8 mouse cellular contexts compared by ENCODE assay signal in genomic region chr7:19802995-19803394, GRCm38 (mm10). TPM values are rescaled to one million over a fixed set of nuclear protein-coding genes. Genes with fewer than 3 reads are reported as not detected.
DNase-seq lines count a peak whose midpoint lies in the region; ATAC-seq and TF ChIP-seq lines count a peak whose summit lies in the region.

No protein-coding gene starts in this region.

- H3K79me3 ChIP-seq in C2C12 (ENCODE audit: low read depth), result no peaks in the 10 kb centered on the region

- no peak for ATAC-seq in forebrain, embryonic 16.5 days

- TF ChIP-seq CTCF in C2C12 (IDR thresholded peaks at IDR 0.05; ENCODE audit: control insufficient read depth, insufficient read depth, insufficient read length), result peak; percentile 57

- no peaks in the 10 kb centered on the region for H3K4me1 ChIP-seq in forebrain, embryonic 10.5 days
- H3K4me1 ChIP-seq in forebrain, embryonic 16.5 days (replicated peaks; ENCODE audit: control insufficient read depth, insufficient read depth, low read length), result no peaks in the 10 kb centered on the region

- H3K4me3 ChIP-seq in forebrain, embryonic 10.5 days, result no peak overlapping the region
- no peak overlapping the region for H3K4me3 ChIP-seq in forebrain, embryonic 16.5 days (replicated peaks; ENCODE audit: low read length)
- no peak overlapping the region for H3K4me3 ChIP-seq in C2C12 (ENCODE audit: insufficient read depth, poor library complexity, severe bottlenecking)

- intact Hi-C loops in gastrocnemius, postnatal 14 days (cut with DNase I; ENCODE audit: low total_unique reads), result loop anchor here (2.0 kb wide), 1 partner anchor 40 kb away; no protein-coding TSS in a partner anchor

- peaks cover 7% of the 10 kb centered on the region for H3K27me3 ChIP-seq in forebrain, embryonic 10.5 days (ENCODE audit: poor library complexity, severe bottlenecking)
- H3K27me3 ChIP-seq in forebrain, embryonic 16.5 days (replicated peaks; ENCODE audit: control insufficient read depth, insufficient read depth, low read length), result peaks cover under 1% of the 10 kb centered on the region; the same call in 1 of the 2 replicates
- H3K27me3 ChIP-seq in C2C12 (ENCODE audit: control insufficient read depth, insufficient read depth, insufficient read length), result no peaks in the 10 kb centered on the region

- 18% methylated on average over 7 of the region's 7 CpGs for WGBS in forebrain, embryonic 10.5 days
- 15% methylated on average over 7 of the region's 7 CpGs for WGBS in forebrain, embryonic 16.5 days

- H3K9ac ChIP-seq in forebrain, embryonic 16.5 days (replicated peaks; ENCODE audit: low read depth, low read length), result no peak overlapping the region

- DNase-seq in forebrain, embryonic 10.5 days (ENCODE audit: extremely low spot score, low spot score), result peak; percentile 67
- DNase-seq in brain, adult 2 months (ENCODE audit: low read depth, low spot score), result peak; percentile 58
- DNase-seq in gastrocnemius, postnatal 14 days, result peak; percentile 52
- DNase-seq in layer of hippocampus, adult 9-11 months, result peak; percentile 42
- peak; percentile 61 for DNase-seq in mesoderm, embryonic 11.5 days (ENCODE audit: low read depth, low spot score)
- DNase-seq in spleen, postnatal 14 days (ENCODE audit: low spot score in 2 of 2), result peak; percentile 41 to 70

- no peak overlapping the region for H3K4me2 ChIP-seq in forebrain, embryonic 16.5 days (ENCODE audit: low read length)

- H3K9me3 ChIP-seq in forebrain, embryonic 10.5 days, result no peaks in the 10 kb centered on the region
- H3K9me3 ChIP-seq in forebrain, embryonic 16.5 days (ENCODE audit: control insufficient read depth, low read length), result no peaks in the 10 kb centered on the region

- H3K36me3 ChIP-seq in forebrain, embryonic 10.5 days (replicated peaks), result no peaks in the 10 kb centered on the region
- H3K36me3 ChIP-seq in forebrain, embryonic 16.5 days (ENCODE audit: control insufficient read depth, insufficient read depth), result no peaks in the 10 kb centered on the region
- H3K36me3 ChIP-seq in C2C12 (ENCODE audit: control insufficient read depth, insufficient read depth), result no peaks in the 10 kb centered on the region

- H3ac ChIP-seq in C2C12 (ENCODE audit: control insufficient read depth, insufficient read length, low read depth), result no peak overlapping the region

- H3K27ac ChIP-seq in forebrain, embryonic 10.5 days, result no peak overlapping the region
- H3K27ac ChIP-seq in forebrain, embryonic 16.5 days (ENCODE audit: low read length), result no peak overlapping the region

- no peaks in the 10 kb centered on the region for H3K79me2 ChIP-seq in C2C12 (ENCODE audit: control insufficient read depth, insufficient read depth)

TF ChIP-seq in C2C12, 6 proteins besides CTCF, POLR2A, EP300 and RAD21:
- TF ChIP-seq MYOD1 (IDR thresholded peaks at IDR 0.05; ENCODE audit: control insufficient read depth, insufficient read length, low read depth), result no peak
- TF ChIP-seq FOSL1 (IDR thresholded peaks at IDR 0.05; ENCODE audit: insufficient read depth, low read length, poor library complexity, severe bottlenecking), result no peak
- TF ChIP-seq MYOG (IDR thresholded peaks at IDR 0.05; ENCODE audit: control insufficient read depth, extremely low read depth, insufficient read length), result no peak
- no peak for TF ChIP-seq USF1 (IDR thresholded peaks at IDR 0.05; ENCODE audit: low read depth)
- no peak for TF ChIP-seq CEBPB (IDR thresholded peaks at IDR 0.05; ENCODE audit: low read depth)
- no peak for TF ChIP-seq MAX (IDR thresholded peaks at IDR 0.05)
TF ChIP-seq in C2C12: peak in this region for 0.

RNA-seq across cellular contexts. Expression of gene Cblc, which starts 6.4 kb away (rescaled TPM):
- polyA plus RNA-seq in forebrain, embryonic 10.5 days (2016; fragmentation: Nextera tagmentation; extraction: Ambion mirVana), result 0.53 and 1.2 TPM in 2 replicates
- polyA plus RNA-seq in forebrain, embryonic 16.5 days (2015; fragmentation: Nextera tagmentation; extraction: Ambion mirVana), result not detected in 2 replicates
- not detected for polyA plus RNA-seq in C2C12 (2012; fragmentation: generic; extraction: Trizol)
- not detected for total RNA-seq in gastrocnemius, postnatal 14 days (2021)

RNA-seq across cellular contexts. Expression of gene Bcl3, which starts 19.6 kb away (rescaled TPM):
- polyA plus RNA-seq in forebrain, embryonic 10.5 days (2016; fragmentation: Nextera tagmentation; extraction: Ambion mirVana), result 0.91 and 1.4 TPM in 2 replicates
- polyA plus RNA-seq in forebrain, embryonic 16.5 days (2015; fragmentation: Nextera tagmentation; extraction: Ambion mirVana), result 0.30 and 0.92 TPM in 2 replicates
- polyA plus RNA-seq in C2C12 (2012; fragmentation: generic; extraction: Trizol), result 7.8 TPM
- 1 to 10 TPM; 3.2 to 4.1 TPM for total RNA-seq in gastrocnemius, postnatal 14 days (2021)

RNA-seq across cellular contexts. Expression of gene Bcam, which starts 32.2 kb away (rescaled TPM):
- 33.1 and 37.3 TPM in 2 replicates for polyA plus RNA-seq in forebrain, embryonic 10.5 days (2016; fragmentation: Nextera tagmentation; extraction: Ambion mirVana)
- polyA plus RNA-seq in forebrain, embryonic 16.5 days (2015; fragmentation: Nextera tagmentation; extraction: Ambion mirVana), result 7.9 and 8.8 TPM in 2 replicates
- 1.7 TPM for polyA plus RNA-seq in C2C12 (2012; fragmentation: generic; extraction: Trizol)
- 10 to 100 TPM; 48.5 to 51.9 TPM for total RNA-seq in gastrocnemius, postnatal 14 days (2021)

RNA-seq across cellular contexts. Expression of gene Gm19345, which starts 48.8 kb away (rescaled TPM):
- polyA plus RNA-seq in forebrain, embryonic 10.5 days (2016; fragmentation: Nextera tagmentation; extraction: Ambion mirVana), result 0.26 TPM in 1 of 2 replicates, not detected in the other
- polyA plus RNA-seq in forebrain, embryonic 16.5 days (2015; fragmentation: Nextera tagmentation; extraction: Ambion mirVana), result 8.8 and 11.8 TPM in 2 replicates
- not detected for polyA plus RNA-seq in C2C12 (2012; fragmentation: generic; extraction: Trizol)
- not detected for total RNA-seq in gastrocnemius, postnatal 14 days (2021)

RNA-seq across cellular contexts. Expression of gene Nectin2, which starts 52.7 kb away (rescaled TPM):
- polyA plus RNA-seq in forebrain, embryonic 10.5 days (2016; fragmentation: Nextera tagmentation; extraction: Ambion mirVana), result 84.2 and 97.3 TPM in 2 replicates
- 42.3 and 48.4 TPM in 2 replicates for polyA plus RNA-seq in forebrain, embryonic 16.5 days (2015; fragmentation: Nextera tagmentation; extraction: Ambion mirVana)
- 26.7 TPM for polyA plus RNA-seq in C2C12 (2012; fragmentation: generic; extraction: Trizol)
- total RNA-seq in gastrocnemius, postnatal 14 days (2021), result 10 to 100 TPM in 1 of 2 experiments, 1 to 10 TPM in 1; 9.8 to 12.9 TPM
